Mouse (Mus musculus) heart, embryonic 14.5 days (tissue): Measurements from ENCODE around the gene Fgf3. TPM values are rescaled to one million over a fixed set of nuclear protein-coding genes. Genes with fewer than 3 reads are reported as not detected.
"Not testable (repeated sequence)": the region's sequence is repeated elsewhere in the genome, so short reads cannot be mapped to it uniquely, and the experiment has no call there.

Experiments used
- ATAC-seq: fragments of 200-750 bp; cut with Nextera tagmentation; 2 replicates; pipeline ENCODE4 v1.8.0; 2017; ENCODE audit warnings: low read depth, moderate TSS enrichment; ENCODE audit not compliant: insufficient number of reproducible peaks, insufficient read depth, low FRiP score
- H3K27ac ChIP-seq, 2 experiments: fragments of 200-500 bp in 1 of 2; fragments of 300-500 bp in 1 of 2; sonication (generic) in 1 of 2; replicated peaks in 1 of 2; 2 replicates each; pipeline ENCODE4 v1.5.1; 2012 to 2014; ENCODE audit warnings: low read depth in 2 of 2, low read length in 2 of 2, control low read depth in 1 of 2, mild to moderate bottlenecking in 1 of 2, mixed read lengths in 1 of 2; ENCODE audit not compliant: control insufficient read depth in 1 of 2, insufficient read depth in 1 of 2
- H3K27me3 ChIP-seq: fragments of 300-500 bp; sonication (generic); 2 replicates; pipeline ENCODE4 v1.6.1; 2014; ENCODE audit warnings: mild to moderate bottlenecking, low read length, control low read depth; ENCODE audit not compliant: control insufficient read depth, insufficient read depth
- H3K36me3 ChIP-seq: fragments of 300-500 bp; sonication (generic); 2 replicates; pipeline ENCODE4 v1.6.1; 2014; ENCODE audit warnings: mild to moderate bottlenecking, control low read depth, low read length, mixed read lengths; ENCODE audit not compliant: control insufficient read depth, insufficient read depth
- H3K4me1 ChIP-seq, 2 experiments: fragments of 200-500 bp in 1 of 2; fragments of 300-500 bp in 1 of 2; sonication (generic) in 1 of 2; 2 replicates each; pipeline ENCODE4 v1.6.1; 2012 to 2014; ENCODE audit warnings: low read length in 2 of 2, control low read depth in 1 of 2, mixed read lengths in 1 of 2; ENCODE audit not compliant: control insufficient read depth in 2 of 2, insufficient read depth in 2 of 2
- H3K4me2 ChIP-seq: fragments of 300-500 bp; sonication (generic); 2 replicates; pipeline ENCODE4 v1.6.1; 2014; ENCODE audit warnings: mild to moderate bottlenecking, low read length
- H3K4me3 ChIP-seq, 2 experiments: fragments of 200-500 bp in 1 of 2; fragments of 300-500 bp in 1 of 2; sonication (generic) in 1 of 2; 2 replicates each; pipeline ENCODE4 v1.5.1; 2012 to 2014; ENCODE audit warnings: low read length in 2 of 2, mild to moderate bottlenecking in 2 of 2, control low read depth in 1 of 2, low read depth in 1 of 2, moderate library complexity in 1 of 2; ENCODE audit not compliant: control insufficient read depth in 1 of 2, insufficient read depth in 1 of 2
- H3K9ac ChIP-seq: fragments of 300-500 bp; sonication (generic); 2 replicates; pipeline ENCODE4 v1.6.1; 2014; ENCODE audit warnings: mild to moderate bottlenecking, low read length
- H3K9me3 ChIP-seq: fragments of 300-500 bp; sonication (generic); 2 replicates; pipeline ENCODE4 v1.6.1; 2016; ENCODE audit warnings: low read length, control low read depth; ENCODE audit not compliant: control insufficient read depth
- WGBS: fragments of 180-500 bp; shearing (Covaris S2); extraction: QIAGEN DNeasy Blood & Tissue Kit; methylation state at CpG from one replicate; pipeline ENCODE4 v1.1.7; 2014; 5-methylcytosine and 5-hydroxymethylcytosine counted together
- polyA plus RNA-seq: library from polyadenylated mRNA; unstranded; fragments of >200 nt; fragmentation: Nextera tagmentation; extraction: Ambion mirVana; gene quantifications from 2 replicates; pipeline ENCODE4 v1.2.1, GENCODE M21; 2014

The Fgf3 gene
- polyA plus RNA-seq, 1 experiment from 2014 or later: not detected

- H3K27ac ChIP-seq: no peak overlapping the region
- H3K9ac ChIP-seq: no peak overlapping the region
- peaks cover 26% of the 10 kb centered on the region for H3K27me3 ChIP-seq
- no peak overlapping the region for H3K4me2 ChIP-seq
- H3K4me3 ChIP-seq: no peak overlapping the region
- H3K36me3 ChIP-seq: no peaks in the 10 kb centered on the region
- H3K4me1 ChIP-seq: peaks cover 7 to 10% of the 10 kb centered on the region in 2 experiments; a peak in 3 of 4 replicates
- WGBS: 5% methylated on average over 18 of the region's 18 CpGs
- no peaks in the 10 kb centered on the region for H3K9me3 ChIP-seq
- no peak for ATAC-seq
Observed at GRCm38 (mm10) chr7:144888564-144889299, 50.8 kb downstream of the Fgf3 start.

- not testable (repeated sequence) for H3K36me3 ChIP-seq, H3K4me2 ChIP-seq, H3K4me1 ChIP-seq, ATAC-seq, H3K9me3 ChIP-seq, H3K27ac ChIP-seq, H3K9ac ChIP-seq, H3K4me3 ChIP-seq
- WGBS: 92% methylated on average over 1 of the region's 1 CpGs
- H3K27me3 ChIP-seq: peaks cover 45% of the 10 kb centered on the region
Observed at GRCm38 (mm10) chr7:144890661-144891060, 52.8 kb downstream of the Fgf3 start.

GRCm38 (mm10) chr7:144891863-144892262 lies 54.0 kb downstream of the Fgf3 start:
- Histone ChIP-seq H3K9me3 (no peaks in the 10 kb centered on the region), H3K4me1 (peaks cover 9 to 18% of the 10 kb centered on the region in 2 experiments; a peak in 3 of 4 replicates), H3K36me3 (no peaks in the 10 kb centered on the region), H3K4me2 (no peak overlapping the region), H3K9ac (no peak overlapping the region), H3K4me3 (no peak overlapping the region), H3K27ac (no peak overlapping the region), H3K27me3 (peaks cover 55% of the 10 kb centered on the region)
- ATAC-seq: no peak
- 69% methylated on average over 2 of the region's 2 CpGs for WGBS

GRCm38 (mm10) chr7:144892322-144892721 lies 54.4 kb downstream of the Fgf3 start:
- H3K9ac ChIP-seq: no peak overlapping the region
- WGBS: 44% methylated on average over 6 of the region's 6 CpGs
- H3K4me1 ChIP-seq: peaks cover 10 to 20% of the 10 kb centered on the region in 2 experiments; a peak in 3 of 4 replicates
- no peaks in the 10 kb centered on the region for H3K9me3 ChIP-seq
- ATAC-seq: no peak
- H3K4me2 ChIP-seq: no peak overlapping the region
- peaks cover 60% of the 10 kb centered on the region for H3K27me3 ChIP-seq
- H3K4me3 ChIP-seq: no peak overlapping the region
- H3K27ac ChIP-seq: no peak overlapping the region
- no peaks in the 10 kb centered on the region for H3K36me3 ChIP-seq

Other genes with a start within 250 kb of the Fgf3 start
- 7.3 and 7.5 TPM in 2 replicates for gene Ano1, start 86.1 kb upstream of the Fgf3 start, polyA plus RNA-seq
- not detected in 2 replicates for gene Fgf4, start 9.3 kb downstream of the Fgf3 start, polyA plus RNA-seq
- not detected in 2 replicates for gene Fgf15, start 58.4 kb downstream of the Fgf3 start, polyA plus RNA-seq
- gene LTO1, start 77.0 kb downstream of the Fgf3 start, polyA plus RNA-seq: 16.1 and 19.2 TPM in 2 replicates
- gene Ccnd1, start 101.8 kb downstream of the Fgf3 start, polyA plus RNA-seq: 48.7 and 63.7 TPM in 2 replicates